Mouse (Mus musculus) MEL (cell line): ENCODE data around the gene Aspg.

Experiments
- BHLHE40 ChIP-seq: IDR thresholded peaks from 2 replicates; pipeline ENCODE4 v1.6.1; 2012; ENCODE audit warnings: low read depth, mild to moderate bottlenecking, inconsistent platforms, low read length, improper control_type of control experiment, borderline replicate concordance
- CHD2 ChIP-seq: IDR thresholded peaks from 2 replicates; pipeline ENCODE4 v1.6.1; 2011; ENCODE audit warnings: low read length, improper control_type of control experiment
- CTCF ChIP-seq, 3 experiments: IDR thresholded peaks in 2 of 3; conservative IDR thresholded peaks in 1 of 3; 2 replicates each; pipeline ENCODE4 v1.5.1; 2011 to 2012; ENCODE audit warnings: low read length in 3 of 3, low read depth in 2 of 3, mild to moderate bottlenecking in 2 of 3, improper control_type of control experiment in 1 of 3, inconsistent platforms in 1 of 3, mixed read lengths in 1 of 3, moderate library complexity in 1 of 3; ENCODE audit not compliant: control insufficient read depth in 1 of 3, insufficient read depth in 1 of 3, poor library complexity in 1 of 3, severe bottlenecking in 1 of 3
- E2F4 ChIP-seq: IDR thresholded peaks from 2 replicates; pipeline ENCODE4 v1.6.1; 2011; ENCODE audit warnings: low read depth, low read length, improper control_type of control experiment, borderline replicate concordance
- ELF1 ChIP-seq: IDR thresholded peaks from 2 replicates; pipeline ENCODE4 v1.6.1; 2014; ENCODE audit warnings: low read depth, mild to moderate bottlenecking, inconsistent platforms, low read length, improper control_type of control experiment, moderate library complexity
- EP300 ChIP-seq, 2 experiments: IDR thresholded peaks; 2 replicates each; pipeline ENCODE4 v1.6.1; 2011; ENCODE audit warnings: improper control_type of control experiment in 2 of 2, low read length in 2 of 2, low read depth in 1 of 2, mild to moderate bottlenecking in 1 of 2
- MAFK ChIP-seq: IDR thresholded peaks from 2 replicates; pipeline ENCODE4 v1.6.1; 2011; ENCODE audit warnings: low read depth, mild to moderate bottlenecking, low read length, improper control_type of control experiment, borderline replicate concordance
- MAX ChIP-seq: IDR thresholded peaks from 2 replicates; pipeline ENCODE4 v1.6.1; 2011; ENCODE audit warnings: low read length, improper control_type of control experiment
- MXI1 ChIP-seq: IDR thresholded peaks from 2 replicates; pipeline ENCODE4 v1.6.1; 2011; ENCODE audit warnings: mild to moderate bottlenecking, low read depth, low read length, improper control_type of control experiment
- MYC ChIP-seq: IDR thresholded peaks from 2 replicates; pipeline ENCODE4 v1.6.1; 2011; ENCODE audit warnings: low read depth, mild to moderate bottlenecking, low read length, improper control_type of control experiment, moderate library complexity
- POLR2A ChIP-seq, 2 experiments: IDR thresholded peaks; 2 replicates each; pipeline ENCODE4 v1.6.1; 2011 to 2012; ENCODE audit warnings: low read length in 2 of 2, mild to moderate bottlenecking in 2 of 2, control low read depth in 1 of 2, improper control_type of control experiment in 1 of 2, low read depth in 1 of 2, moderate library complexity in 1 of 2; ENCODE audit not compliant: control insufficient read depth in 1 of 2, insufficient read depth in 1 of 2, poor library complexity in 1 of 2
- RAD21 ChIP-seq: IDR thresholded peaks from 2 replicates; pipeline ENCODE4 v1.6.1; 2011; ENCODE audit warnings: mild to moderate bottlenecking, low read depth, low read length, improper control_type of control experiment
- TAL1 ChIP-seq: IDR thresholded peaks from 2 replicates; pipeline ENCODE4 v1.6.1; 2012; ENCODE audit warnings: mild to moderate bottlenecking, inconsistent platforms, low read length, moderate library complexity, mixed read lengths
- TCF12 ChIP-seq: IDR thresholded peaks from 2 replicates; pipeline ENCODE4 v1.6.1; 2014; ENCODE audit warnings: low read depth, mild to moderate bottlenecking, inconsistent platforms, low read length, improper control_type of control experiment, moderate library complexity

GRCm38 (mm10) chr12:112094261-112094880, 12.1 kb upstream of the Aspg start:
- TF ChIP-seq MAX (no peak), TCF12 (no peak), EP300 (IDR thresholded peaks at IDR 0.05; ENCODE audit: low read depth in 1 of 2, low read length in 2 of 2) (no peak), CTCF (IDR thresholded peaks at IDR 0.05 in 2 of 3, conservative IDR thresholded peaks at IDR 0.05 in 1 of 3; ENCODE audit: control insufficient read depth in 1 of 3, insufficient read depth in 1 of 3, low read depth in 2 of 3, low read length in 3 of 3, poor library complexity in 1 of 3, severe bottlenecking in 1 of 3) (no peak), MYC (no peak), POLR2A (IDR thresholded peaks at IDR 0.05; ENCODE audit: control insufficient read depth in 1 of 2, insufficient read depth in 1 of 2, low read depth in 1 of 2, low read length in 2 of 2, poor library complexity in 1 of 2) (no peak), CHD2 (no peak), ELF1 (no peak), E2F4 (no peak), MXI1 (no peak), TAL1 (no peak), MAFK (no peak), RAD21 (no peak), BHLHE40 (no peak)
